Mouse (Mus musculus) ES-Bruce4 (cell line): ENCODE data around the gene Dbh.

Experiments
- CTCF ChIP-seq: IDR thresholded peaks from one replicate; pipeline ENCODE4 v1.8.1; 2011; ENCODE audit warnings: low read depth, low read length
- POLR2A ChIP-seq: IDR thresholded peaks from one replicate; pipeline ENCODE4 v1.8.1; 2011; ENCODE audit warnings: low read length; ENCODE audit not compliant: insufficient read depth

DNA sequence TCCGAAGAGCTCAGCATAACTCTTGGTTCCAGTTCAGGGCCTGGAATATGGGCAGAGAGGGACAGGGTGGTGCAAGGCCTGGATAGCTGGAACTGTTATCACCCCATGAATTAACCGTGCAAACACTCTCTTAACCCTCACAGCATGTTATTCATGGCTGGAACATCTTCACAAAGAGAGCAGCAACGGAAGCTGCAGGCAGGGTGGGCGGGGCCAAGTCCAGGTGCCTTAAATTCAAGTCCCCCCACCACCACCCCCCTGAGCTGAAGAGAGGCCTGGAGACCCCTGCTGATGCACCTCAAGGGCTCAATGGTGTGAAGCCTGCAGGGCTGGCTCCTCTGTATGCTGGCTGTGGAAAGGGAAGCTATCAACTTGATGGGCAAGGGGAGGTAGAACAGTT, 38.5 kb upstream of the Dbh start:
- no peak for TF ChIP-seq POLR2A
- no peak for TF ChIP-seq CTCF
